Mouse (Mus musculus) naive thymus-derived CD4-positive, alpha-beta T cell, adult 5 months (primary cell): ENCODE data around the gene Prl3b1. TPM values are rescaled to one million over a fixed set of nuclear protein-coding genes. Genes with fewer than 3 reads are reported as not detected.

ENCODE experiments used
- polyA plus RNA-seq: library from polyadenylated mRNA; unstranded; fragments of 100-300 nt; shearing (Covaris generic); gene quantifications from one replicate; pipeline ENCODE4 v1.2.1, GENCODE M21; 2017

Prl3b1 gene
- polyA plus RNA-seq, result not detected

DNA sequence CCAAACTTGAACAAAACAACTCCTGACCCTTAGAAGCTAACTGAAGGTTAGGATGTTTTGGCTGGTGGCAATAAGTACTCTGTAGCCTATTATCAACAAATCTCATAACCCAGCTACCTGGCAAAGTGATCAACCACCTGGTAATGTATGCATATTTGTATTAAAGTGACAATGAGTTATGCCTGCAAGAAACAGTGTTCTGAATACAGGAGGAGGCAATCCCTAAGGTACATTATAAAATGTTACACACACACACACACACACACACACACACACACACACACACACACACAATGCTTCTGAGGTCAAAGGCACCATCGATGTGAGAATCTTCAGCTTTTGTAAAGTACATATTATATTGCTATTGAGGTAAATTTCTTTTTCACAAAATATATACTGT lies at the start of gene Prl3b1:
Prl3b1 (plus strand) TSS at position 301 of the 400 bp plus-strand sequence.

DNA sequence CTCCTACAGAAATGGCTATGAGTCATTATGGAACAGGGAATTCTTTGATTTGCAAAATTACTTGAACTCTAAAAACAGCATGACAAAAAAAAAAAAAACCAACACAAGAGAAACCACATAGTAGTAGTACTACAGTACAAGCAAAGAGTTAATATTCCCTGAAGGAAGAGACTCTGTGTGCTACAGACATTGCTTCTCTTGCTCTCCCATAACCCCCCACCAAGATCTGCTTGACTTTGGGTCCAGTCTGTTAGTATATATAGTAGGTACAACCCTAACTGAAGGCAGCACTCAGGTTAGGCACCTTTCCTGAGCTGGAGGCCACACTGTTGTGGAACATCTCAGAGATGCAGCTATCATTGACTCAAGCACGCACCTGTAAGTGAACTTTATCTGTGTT lies 45.3 kb upstream of the Prl3b1 start, which contains the start of gene Prl3c1:
Prl3c1 (plus strand) TSS at position 301 of the 400 bp plus-strand sequence.

DNA sequence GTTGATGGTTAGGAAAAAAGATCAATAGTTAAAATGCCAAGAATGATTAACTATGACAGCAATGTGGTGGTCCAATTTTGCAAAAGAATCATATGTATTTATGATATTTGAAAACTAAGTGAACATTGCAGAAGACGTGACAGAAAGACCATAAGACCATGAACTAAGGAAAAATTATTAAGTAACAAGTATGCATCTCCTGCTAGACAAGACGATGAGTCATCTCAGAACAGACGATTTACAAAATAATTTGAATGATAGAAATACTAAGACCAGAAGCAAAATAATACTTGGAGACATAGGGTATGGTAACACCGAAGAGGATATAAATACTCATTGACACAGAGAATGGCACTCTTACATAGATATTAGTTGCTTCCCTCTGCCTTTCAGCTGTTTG lies 17.5 kb downstream of the Prl3b1 start, which contains the start of gene Prl3a1:
Prl3a1 (plus strand) TSS at position 301 of the 400 bp plus-strand sequence.

Other genes with a start within 250 kb of the Prl3b1 start
- gene Prl, start 184.3 kb upstream of the Prl3b1 start, polyA plus RNA-seq, result not detected
- gene Prl3d1, start 147.7 kb upstream of the Prl3b1 start, polyA plus RNA-seq, result not detected
- not detected for gene Prl3d2, start 120.1 kb upstream of the Prl3b1 start, polyA plus RNA-seq
- not detected for gene Prl3d3, start 85.1 kb upstream of the Prl3b1 start, polyA plus RNA-seq
- not detected for gene Prl3c1, start 45.2 kb upstream of the Prl3b1 start, polyA plus RNA-seq
- not detected for gene Prl3a1, start 17.6 kb downstream of the Prl3b1 start, polyA plus RNA-seq
- gene Prl6a1, start 70.8 kb downstream of the Prl3b1 start, polyA plus RNA-seq, result 0.41 TPM
- gene Prl8a2, start 103.8 kb downstream of the Prl3b1 start, polyA plus RNA-seq, result not detected
- not detected for gene Prl2b1, start 149.0 kb downstream of the Prl3b1 start, polyA plus RNA-seq
- not detected for gene Prl8a6, start 196.8 kb downstream of the Prl3b1 start, polyA plus RNA-seq